Mouse (Mus musculus): ENCODE data around the gene Mrps6.
"Not testable (repeated sequence)": the region's sequence is repeated elsewhere in the genome, so short reads cannot be mapped to it uniquely, and the experiment has no call there.

The Mrps6 gene

GRCm38 (mm10) chr16:92064801-92065200 lies 6.7 kb downstream of the Mrps6 start:
- DNase-seq = no peak

- no peak for DNase-seq
Observed at GRCm38 (mm10) chr16:92070338-92070737, 12.3 kb downstream of the Mrps6 start.

DNA sequence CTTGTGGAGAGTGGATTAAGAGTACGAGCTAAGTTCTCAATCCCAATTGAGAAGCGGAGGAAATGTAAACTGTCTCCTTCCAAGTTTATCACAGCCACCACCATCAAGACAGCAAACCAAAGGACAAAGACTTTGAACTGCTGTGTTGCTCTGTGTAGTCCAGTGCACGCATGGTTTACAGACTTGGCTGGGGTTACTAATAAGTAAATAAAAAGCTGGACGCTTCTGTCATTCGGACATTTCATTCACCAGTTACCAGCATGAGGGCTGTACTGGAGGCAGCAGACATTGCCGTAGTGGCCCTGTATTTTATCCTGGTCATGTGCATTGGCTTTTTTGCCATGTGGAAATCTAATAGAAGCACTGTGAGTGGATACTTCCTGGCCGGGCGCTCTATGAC lies 18.7 kb downstream of the Mrps6 start:
- no peak for DNase-seq

DNA sequence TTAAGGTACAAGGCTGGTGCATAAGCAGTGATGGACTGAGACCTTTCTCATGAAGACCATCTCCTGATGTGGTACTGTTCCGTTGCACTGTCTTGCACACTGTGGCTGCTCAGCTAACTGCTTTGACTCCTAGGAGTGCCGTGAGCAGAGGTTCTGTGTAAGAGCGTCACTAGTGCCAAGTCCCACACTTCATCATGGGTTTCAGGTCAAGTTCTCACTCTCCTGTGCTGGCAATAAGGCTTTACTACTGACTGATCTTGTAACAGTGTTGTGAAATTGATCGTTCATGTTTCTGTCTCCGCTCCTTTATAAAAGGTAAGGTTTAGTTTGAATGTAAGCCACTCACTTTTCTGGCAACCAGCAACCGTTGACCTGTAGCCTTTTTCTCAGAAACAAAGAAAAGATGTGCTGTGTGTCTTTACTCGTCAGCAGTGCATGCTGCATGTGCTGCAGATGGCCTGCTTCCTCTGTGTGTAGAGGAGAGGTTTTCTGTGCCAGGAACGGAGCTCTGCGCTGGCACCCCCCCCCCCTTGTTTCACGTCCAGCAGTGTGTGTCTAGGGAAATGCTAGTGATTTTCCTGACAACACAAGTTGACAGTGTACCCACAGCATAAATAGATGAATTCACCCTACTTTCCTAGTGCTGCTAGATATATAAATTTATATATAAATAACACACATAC lies 25.8 kb downstream of the Mrps6 start:
- DNase-seq = no peak

- no peak for DNase-seq
Observed at GRCm38 (mm10) chr16:92089225-92089624, 31.2 kb downstream of the Mrps6 start.

DNA sequence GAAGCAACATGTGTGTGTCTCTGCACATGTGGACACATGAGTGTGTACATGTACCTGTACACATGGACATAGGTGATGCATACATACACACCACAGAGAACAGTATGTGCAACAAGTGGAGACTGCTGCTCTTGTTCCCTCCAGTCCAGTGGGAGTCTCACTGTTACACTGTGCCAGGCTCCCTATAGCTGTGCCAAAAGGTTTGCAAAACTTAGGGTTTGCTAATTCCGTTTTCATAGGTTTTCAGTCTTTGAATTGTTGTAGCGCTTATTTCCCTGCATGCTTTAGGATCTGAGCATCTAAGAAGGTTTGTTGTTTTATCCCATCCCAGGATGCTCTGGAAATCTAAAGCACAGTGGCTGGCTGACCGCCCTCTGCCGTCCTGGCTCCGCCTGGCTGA lies 33.8 kb downstream of the Mrps6 start:
- no peak for DNase-seq

- no peak for DNase-seq
Observed at GRCm38 (mm10) chr16:92098351-92099051, 40.4 kb downstream of the Mrps6 start.

GRCm38 (mm10) chr16:92099598-92099997 lies 41.5 kb downstream of the Mrps6 start:
- no peak for DNase-seq

GRCm38 (mm10) chr16:92100111-92100510 lies 42.0 kb downstream of the Mrps6 start:
- no peak for DNase-seq

DNA sequence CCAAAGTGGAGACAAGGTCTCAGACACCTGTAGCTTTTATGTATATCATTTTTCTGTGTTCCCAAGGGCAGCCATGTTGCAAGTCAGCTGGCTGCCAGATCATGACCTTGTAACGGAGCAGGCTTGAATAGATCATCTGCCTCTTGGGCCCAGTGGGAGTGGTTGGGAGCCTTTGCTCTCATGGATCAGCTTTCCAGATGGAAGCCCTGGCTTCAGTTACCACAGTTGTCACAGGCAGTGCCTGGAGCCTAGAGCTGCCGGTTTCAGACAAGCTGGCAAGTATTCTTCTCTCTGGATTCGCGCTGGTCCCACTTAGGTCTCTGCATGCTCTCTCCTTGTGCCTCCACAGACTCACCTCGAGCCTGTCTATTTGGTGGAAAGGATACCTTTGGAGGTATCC lies 44.0 kb downstream of the Mrps6 start:
- DNase-seq = no peak

DNA sequence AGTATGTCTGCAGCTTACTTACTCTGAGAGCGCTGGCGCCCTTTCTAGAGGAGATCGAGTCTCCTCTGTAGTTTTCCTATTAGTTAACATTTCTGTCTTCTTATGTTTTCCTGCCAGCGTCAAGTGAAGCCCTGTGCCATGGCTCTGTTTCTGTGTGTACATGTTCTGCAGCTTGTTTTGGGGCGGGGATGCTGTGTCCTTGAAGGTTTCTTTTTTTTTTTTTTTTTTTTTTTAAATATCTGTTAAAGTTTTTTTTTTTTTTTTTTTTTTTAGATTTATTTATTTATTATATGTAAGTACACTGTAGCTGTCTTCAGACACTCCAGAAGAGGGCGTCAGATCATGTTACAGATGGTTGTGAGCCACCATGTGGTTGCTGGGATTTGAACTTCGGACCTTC lies 44.9 kb downstream of the Mrps6 start:
- not testable (repeated sequence) for DNase-seq

DNA sequence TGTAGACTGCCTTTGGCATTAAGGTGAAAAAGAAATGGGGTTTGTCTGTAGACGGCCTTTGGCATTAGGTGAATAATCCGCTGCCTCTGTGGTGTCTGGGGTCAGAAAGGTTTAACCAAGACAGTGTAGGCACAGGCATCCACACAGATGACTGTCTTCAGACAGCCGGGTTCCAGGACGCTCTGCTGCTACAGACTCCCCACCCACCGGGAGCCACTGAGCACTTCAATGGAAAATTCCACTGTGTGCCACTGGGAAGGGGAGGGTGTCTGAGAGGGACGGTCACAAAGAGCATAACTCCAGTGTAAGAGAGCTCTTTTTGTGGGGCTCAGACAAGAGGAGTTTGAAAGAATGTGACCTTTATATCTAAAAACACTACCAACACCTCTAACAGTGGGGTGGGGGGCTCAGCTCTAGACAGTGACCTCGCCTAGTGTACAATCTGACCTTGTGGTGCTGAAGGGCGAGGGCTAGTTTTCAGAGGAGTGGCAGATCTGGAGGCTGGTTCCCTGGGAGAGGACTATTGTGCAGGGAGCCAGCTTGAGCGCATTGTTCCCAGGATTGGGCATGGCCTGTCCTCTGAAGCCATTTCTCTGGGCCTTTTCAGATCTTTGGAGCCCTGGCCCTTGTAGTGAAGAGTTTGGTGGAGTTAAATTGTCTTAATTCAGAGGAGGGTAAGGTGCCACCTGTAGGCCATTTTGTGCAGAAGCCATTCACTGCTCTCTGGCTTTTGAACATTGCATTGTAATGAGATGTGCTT lies 45.7 kb downstream of the Mrps6 start:
- no peak for DNase-seq

DNA sequence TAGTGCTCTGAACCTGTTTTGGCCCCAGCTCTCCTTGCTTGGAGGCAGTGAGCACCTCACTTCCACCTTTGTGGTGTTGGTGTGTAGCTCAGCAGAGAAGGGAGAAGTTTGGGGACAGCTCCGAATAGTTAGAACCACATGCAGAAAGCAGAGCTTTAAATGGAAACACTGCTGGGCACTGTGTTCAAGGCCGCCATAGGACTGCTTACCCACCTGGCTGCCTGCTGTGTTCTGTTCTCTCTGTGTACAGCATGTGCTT lies 46.2 kb downstream of the Mrps6 start:
- DNase-seq = no peak

- DNase-seq = no peak
Observed at GRCm38 (mm10) chr16:92104951-92105350, 46.9 kb downstream of the Mrps6 start.

DNA sequence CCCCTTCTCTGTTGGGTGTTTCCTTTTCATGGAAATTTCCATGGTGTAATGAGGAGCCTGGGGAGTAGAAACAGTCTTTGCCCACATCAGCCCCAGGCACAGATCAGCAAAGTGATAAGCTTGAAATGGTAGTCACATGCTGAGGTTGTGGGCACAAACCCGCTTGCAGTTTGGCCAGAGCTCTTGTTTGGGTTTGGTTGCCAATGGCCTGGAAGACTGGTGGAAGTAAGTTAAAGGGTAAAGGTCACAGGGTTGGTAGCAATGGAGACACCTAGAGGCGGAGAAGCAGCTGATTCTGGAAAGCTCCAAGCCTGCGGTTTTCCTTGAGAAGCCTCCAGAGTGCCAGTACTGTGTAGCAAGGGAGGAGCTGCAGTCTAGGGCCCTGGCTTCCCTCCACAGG lies 47.6 kb downstream of the Mrps6 start:
- no peak for DNase-seq

DNA sequence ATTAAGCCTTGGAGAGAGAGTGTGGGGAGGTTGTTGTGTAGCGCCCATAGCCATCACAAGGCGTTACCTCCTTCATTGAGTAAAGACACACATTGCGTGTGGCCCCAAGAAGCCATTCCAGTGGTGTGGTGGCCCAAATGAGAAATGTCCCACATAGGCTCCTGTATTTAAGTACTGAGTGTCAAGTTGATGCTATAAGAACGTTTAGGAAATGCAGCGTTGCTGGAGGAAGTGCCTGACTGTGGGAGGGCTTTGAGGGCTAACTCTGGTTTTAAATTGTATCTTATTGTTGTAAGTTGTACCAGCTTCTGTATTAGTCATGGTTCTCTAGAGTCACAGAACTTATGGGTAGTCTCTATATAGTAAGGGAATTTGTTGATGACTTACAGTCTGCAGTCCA lies 49.3 kb downstream of the Mrps6 start:
- no peak for DNase-seq

DNA sequence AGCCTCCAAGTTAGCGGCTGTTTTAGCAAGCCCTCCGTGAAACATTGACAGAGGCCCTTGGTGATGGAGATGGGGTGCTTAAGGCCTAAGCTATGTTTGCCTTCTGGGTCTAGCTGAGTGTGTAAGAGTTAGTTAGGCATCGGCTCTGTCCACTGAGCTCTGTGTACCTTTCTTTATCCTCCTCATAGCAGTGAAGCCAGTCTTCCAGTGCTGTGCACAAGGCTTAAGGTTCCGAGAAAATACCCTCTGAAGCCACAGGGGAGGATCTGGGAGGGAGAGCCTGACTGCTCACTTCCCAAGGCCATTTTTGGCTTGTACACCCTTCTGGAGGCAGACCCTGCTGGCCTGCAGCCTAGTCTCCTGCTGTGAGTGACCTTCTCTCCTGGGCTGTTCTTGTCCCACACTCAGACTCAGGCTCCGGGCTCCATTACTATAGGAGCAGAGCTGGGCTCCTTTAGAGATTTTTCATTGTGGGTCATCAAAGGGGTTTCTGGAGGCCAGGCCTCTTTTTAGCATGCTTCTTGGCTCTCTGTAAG lies 56.7 kb downstream of the Mrps6 start:
- DNase-seq = no peak

DNA sequence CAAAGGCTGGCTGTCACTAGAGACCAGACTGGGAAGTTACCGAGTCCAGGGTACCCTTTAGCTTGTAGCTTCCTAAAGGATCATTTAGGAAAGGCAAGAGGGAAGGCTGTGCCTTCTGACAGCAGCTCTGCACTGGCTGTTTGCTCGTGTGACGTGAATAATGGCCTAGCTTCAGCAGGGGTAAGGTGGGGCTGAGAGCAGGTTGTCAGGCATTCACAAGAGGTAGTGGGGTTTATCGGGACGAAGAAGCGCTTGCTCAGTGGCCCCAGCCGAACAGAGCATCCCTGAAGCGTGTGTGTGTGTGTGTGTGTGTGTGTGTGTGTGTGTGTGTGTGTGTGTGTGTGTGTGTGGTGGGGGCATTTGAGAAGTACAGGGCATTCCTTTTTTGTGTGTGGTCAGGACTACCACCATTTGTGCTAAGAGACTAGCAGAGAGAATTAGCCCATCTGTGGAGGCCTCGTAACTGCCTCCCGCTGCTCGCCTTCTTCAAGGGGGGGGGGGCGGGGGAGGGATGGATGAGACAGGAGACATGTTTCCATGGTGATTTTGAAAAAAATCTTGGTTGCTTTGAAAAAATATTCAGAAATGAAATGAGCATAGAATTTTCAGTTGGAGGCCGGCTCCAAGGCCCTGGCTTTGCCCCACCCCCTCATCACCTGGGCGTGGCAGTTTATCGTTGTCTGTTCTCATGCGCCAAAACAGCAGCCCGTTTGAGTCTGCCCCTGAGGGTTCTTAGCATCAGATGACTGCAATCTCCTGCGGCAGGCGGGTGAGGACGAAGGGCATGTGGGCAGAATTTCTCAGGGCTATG lies 57.7 kb downstream of the Mrps6 start:
- DNase-seq = no peak

GRCm38 (mm10) chr16:92117337-92118209 lies 59.5 kb downstream of the Mrps6 start:
- no peak for DNase-seq

DNA sequence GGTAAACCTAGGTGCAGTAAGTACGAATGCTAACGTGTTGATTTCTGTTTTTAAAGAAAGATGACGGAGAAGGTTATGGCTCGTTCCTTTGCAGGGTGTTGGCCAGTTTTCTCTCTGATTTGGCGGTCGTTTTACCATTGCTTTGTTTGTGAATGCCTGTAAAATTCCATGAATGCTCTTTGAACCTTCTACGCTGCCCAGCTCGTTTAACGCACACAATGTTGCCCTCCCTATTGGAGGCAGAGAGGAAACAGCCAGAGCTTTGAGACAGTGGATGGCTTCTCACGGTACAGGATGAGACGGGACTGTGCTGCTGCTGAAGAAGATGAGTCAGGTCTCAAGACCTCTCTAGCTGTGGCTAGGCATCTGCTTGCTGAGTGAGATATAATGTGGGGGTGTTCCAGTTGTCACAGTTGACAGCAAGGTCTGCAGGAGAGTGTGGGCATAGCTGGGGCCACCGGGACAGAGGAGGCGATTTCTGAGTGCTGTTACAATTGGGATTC lies 61.0 kb downstream of the Mrps6 start:
- DNase-seq = no peak

GRCm38 (mm10) chr16:92120899-92121531 lies 62.9 kb downstream of the Mrps6 start:
- no peak for DNase-seq

Measured in thymus, postnatal 25 days (tissue).